Mouse (Mus musculus): ENCODE data around the gene Pa2g4.
"Not testable (repeated sequence)": the region's sequence is repeated elsewhere in the genome, so short reads cannot be mapped to it uniquely, and the experiment has no call there.

Pa2g4 gene

GRCm38 (mm10) chr10:128575063-128575462 is 9.3 kb upstream of the Pa2g4 start:
- peak; percentile 41 for DNase-seq

GRCm38 (mm10) chr10:128565206-128565787 is 490 bp downstream of the Pa2g4 start:
- DNase-seq = no peak

GRCm38 (mm10) chr10:128563544-128563943 is 2.2 kb downstream of the Pa2g4 start:
- DNase-seq = no peak

GRCm38 (mm10) chr10:128556963-128557362 is 8.8 kb downstream of the Pa2g4 start:
- DNase-seq = no peak

- DNase-seq = no peak
These were observed 9.5 kb downstream of the Pa2g4 start for GRCm38 (mm10) chr10:128556286-128556685.

- not testable (repeated sequence) for DNase-seq
These were observed 10.2 kb downstream of the Pa2g4 start for GRCm38 (mm10) chr10:128555567-128555966.

GRCm38 (mm10) chr10:128550144-128550823 is 15.5 kb downstream of the Pa2g4 start:
- DNase-seq = peak; percentile 20

- peak; percentile 26 for DNase-seq
These were observed 16.1 kb downstream of the Pa2g4 start for GRCm38 (mm10) chr10:128549682-128550057.

GRCm38 (mm10) chr10:128548947-128549681 is 16.7 kb downstream of the Pa2g4 start, which contains the start of gene Rpl41:
Rpl41 (minus strand) TSS chr10:128549305.
- peak; percentile 92 for DNase-seq

- not testable (repeated sequence) for DNase-seq
These were observed 17.6 kb downstream of the Pa2g4 start for GRCm38 (mm10) chr10:128548051-128548791.

- DNase-seq = peak; percentile 94
These were observed 18.3 kb downstream of the Pa2g4 start, which contains the start of gene Zc3h10 for GRCm38 (mm10) chr10:128547361-128548032. Zc3h10 (minus strand) TSS chr10:128547774.

GRCm38 (mm10) chr10:128546787-128547186 is 19.0 kb downstream of the Pa2g4 start:
- DNase-seq = no peak

GRCm38 (mm10) chr10:128546361-128546760 is 19.4 kb downstream of the Pa2g4 start:
- no peak for DNase-seq

GRCm38 (mm10) chr10:128545570-128545898 is 20.3 kb downstream of the Pa2g4 start:
- DNase-seq = no peak

GRCm38 (mm10) chr10:128544674-128545569 is 20.9 kb downstream of the Pa2g4 start:
- DNase-seq = peak; percentile 23

GRCm38 (mm10) chr10:128544151-128544657 is 21.6 kb downstream of the Pa2g4 start:
- no peak for DNase-seq

GRCm38 (mm10) chr10:128543100-128543499 is 22.7 kb downstream of the Pa2g4 start:
- DNase-seq = no peak

GRCm38 (mm10) chr10:128538340-128538870 is 27.4 kb downstream of the Pa2g4 start:
- no peak for DNase-seq

GRCm38 (mm10) chr10:128536266-128536940 is 29.4 kb downstream of the Pa2g4 start:
- DNase-seq = peak; percentile 89

- DNase-seq = no peak
These were observed 30.0 kb downstream of the Pa2g4 start for GRCm38 (mm10) chr10:128535624-128536265.

Measured in thymus, postnatal 4 days (tissue).